Mouse (Mus musculus) cerebellum, adult 2 months (tissue): ENCODE measurements around the gene Serpina12.

Experiments used
- CTCF ChIP-seq: fragments of 200-500 bp; IDR thresholded peaks from 2 replicates; pipeline ENCODE4 v1.5.1; 2011; ENCODE audit warnings: low read depth, mild to moderate bottlenecking, control low read depth, low read length, moderate library complexity, borderline replicate concordance; ENCODE audit not compliant: insufficient read depth
- POLR2A ChIP-seq: fragments of 200-500 bp; IDR thresholded peaks from 2 replicates; pipeline ENCODE4 v1.6.1; 2011; ENCODE audit warnings: low read length, control low read depth, borderline replicate concordance; ENCODE audit not compliant: insufficient read depth

DNA sequence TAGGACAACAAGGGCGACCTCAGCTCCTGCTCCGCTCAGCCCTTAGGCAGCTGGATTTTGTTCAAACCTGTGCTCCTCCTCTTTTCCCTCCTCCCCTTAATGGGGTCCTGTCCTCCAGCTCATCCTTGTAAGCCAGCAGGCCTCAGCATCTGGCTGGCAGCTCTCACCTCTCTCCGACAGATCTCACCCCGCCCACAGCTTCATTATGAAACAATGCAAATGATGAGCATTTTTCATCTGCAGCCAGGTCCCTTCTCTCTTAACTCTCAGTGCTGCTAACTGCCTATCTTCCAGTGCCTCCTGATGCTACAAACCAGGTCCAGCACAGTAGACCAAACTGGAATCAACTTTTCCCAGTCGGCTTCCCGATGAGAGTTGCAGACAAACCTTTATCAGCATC is 30.6 kb downstream of the Serpina12 start, which contains the start of gene Serpina9:
- TF ChIP-seq POLR2A (no peak), CTCF (no peak)
